ENCODE assay signal across 28 mouse cellular contexts in genomic region chr1:92613175-92613574, GRCm38 (mm10). TPM values are rescaled to one million over a fixed set of nuclear protein-coding genes. Genes with fewer than 3 reads are reported as not detected.
DNase-seq lines count a peak whose midpoint lies in the region; ATAC-seq lines count a peak whose summit lies in the region.
"Had no signal": no experiment of that assay in that cellular context is flagged by ENCODE, and none has a peak within 500 bp of the region (broad histone marks: within the 10 kb centered on the region; RNA-seq: fewer than 3 reads in every experiment).

No protein-coding gene starts in this region.

- WGBS in hindbrain, embryonic 11.5 days, result 40% methylated on average over 4 of the region's 4 CpGs
- WGBS in hindbrain, embryonic 16.5 days, result 24% methylated on average over 4 of the region's 4 CpGs
- 30% methylated on average over 4 of the region's 4 CpGs for WGBS in hindbrain, embryonic 14.5 days
- WGBS in hindbrain, embryonic 10.5 days, result 52% methylated on average over 4 of the region's 4 CpGs
- 39% methylated on average over 4 of the region's 4 CpGs for WGBS in midbrain, embryonic 12.5 days
- 20% methylated on average over 4 of the region's 4 CpGs for WGBS in midbrain, embryonic 16.5 days
- 29% methylated on average over 4 of the region's 4 CpGs for WGBS in midbrain, embryonic 14.5 days
- 56% methylated on average over 4 of the region's 4 CpGs for whole genome bisulfite sequencing in midbrain, embryonic 10.5 days

- H3K36me3 ChIP-seq in hindbrain, embryonic 11.5 days (ENCODE audit: control insufficient read depth, insufficient read depth, low read length), result no peaks in the 10 kb centered on the region
- H3K36me3 ChIP-seq in hindbrain, embryonic 16.5 days (ENCODE audit: control insufficient read depth, insufficient read depth, low read length), result no peaks in the 10 kb centered on the region
- H3K36me3 ChIP-seq in hindbrain, embryonic 14.5 days (replicated peaks; ENCODE audit: control insufficient read depth, insufficient read depth), result no peaks in the 10 kb centered on the region
- H3K36me3 ChIP-seq in hindbrain, embryonic 10.5 days, result no peaks in the 10 kb centered on the region
- no peaks in the 10 kb centered on the region for H3K36me3 ChIP-seq in midbrain, embryonic 12.5 days
- H3K36me3 ChIP-seq in midbrain, embryonic 16.5 days (ENCODE audit: control insufficient read depth, insufficient read depth, low read length), result no peaks in the 10 kb centered on the region
- no peaks in the 10 kb centered on the region for H3K36me3 ChIP-seq in midbrain, embryonic 14.5 days (ENCODE audit: control insufficient read depth, insufficient read depth, low read length)
- no peaks in the 10 kb centered on the region for H3K36me3 ChIP-seq in midbrain, embryonic 10.5 days
- H3K36me3 ChIP-seq: embryonic facial prominence, embryonic 13.5 days; embryonic facial prominence, embryonic 15.5 days; forebrain, embryonic 10.5 days; forebrain, embryonic 12.5 days had no signal

- H3K4me2 ChIP-seq in hindbrain, embryonic 11.5 days (replicated peaks; ENCODE audit: low read depth, low read length), result no peak overlapping the region
- H3K4me2 ChIP-seq in hindbrain, embryonic 16.5 days (ENCODE audit: low read length), result no peak overlapping the region
- H3K4me2 ChIP-seq in hindbrain, embryonic 14.5 days (replicated peaks), result no peak overlapping the region
- no peak overlapping the region for H3K4me2 ChIP-seq in midbrain, embryonic 12.5 days (replicated peaks)
- H3K4me2 ChIP-seq in midbrain, embryonic 16.5 days (ENCODE audit: low read length), result no peak overlapping the region
- no peak overlapping the region for H3K4me2 ChIP-seq in midbrain, embryonic 14.5 days (ENCODE audit: low read length)
- H3K4me2 ChIP-seq: embryonic facial prominence, embryonic 13.5 days; embryonic facial prominence, embryonic 15.5 days; forebrain, embryonic 12.5 days had no signal

- no peak overlapping the region for H3K4me3 ChIP-seq in hindbrain, embryonic 11.5 days (ENCODE audit: low read depth, low read length)
- no peak overlapping the region for H3K4me3 ChIP-seq in hindbrain, embryonic 16.5 days (ENCODE audit: low read length)
- H3K4me3 ChIP-seq in hindbrain, embryonic 14.5 days (replicated peaks; ENCODE audit: low read length), result no peak overlapping the region
- no peak overlapping the region for H3K4me3 ChIP-seq in hindbrain, embryonic 10.5 days
- no peak overlapping the region for H3K4me3 ChIP-seq in midbrain, embryonic 12.5 days
- no peak overlapping the region for H3K4me3 ChIP-seq in midbrain, embryonic 16.5 days (ENCODE audit: low read depth, low read length)
- H3K4me3 ChIP-seq in midbrain, embryonic 14.5 days (replicated peaks; ENCODE audit: low read depth, low read length), result no peak overlapping the region
- no peak overlapping the region for H3K4me3 ChIP-seq in midbrain, embryonic 10.5 days
- H3K4me3 ChIP-seq: embryonic facial prominence, embryonic 13.5 days; embryonic facial prominence, embryonic 15.5 days; erythroblast, embryonic 14.5 days; forebrain, embryonic 10.5 days; forebrain, embryonic 12.5 days had no signal

- ATAC-seq in hindbrain, embryonic 11.5 days (ENCODE audit: low FRiP score), result peak; percentile 40; the same call in 1 of the 2 replicates
- no peak for ATAC-seq in hindbrain, embryonic 16.5 days
- no peak; the same call in 1 of the 2 replicates for ATAC-seq in hindbrain, embryonic 14.5 days (ENCODE audit: low FRiP score)
- ATAC-seq in midbrain, embryonic 12.5 days (ENCODE audit: low FRiP score, low read depth), result peak; percentile 49; the same call in 1 of the 2 replicates
- no peak for ATAC-seq in midbrain, embryonic 16.5 days
- no peak for ATAC-seq in midbrain, embryonic 14.5 days (ENCODE audit: low FRiP score, low TSS enrichment)
- ATAC-seq: CD4-positive, CD25-positive, alpha-beta regulatory T cell, adult 4 months; forebrain, embryonic 14.5 days had no signal

- H3K27ac ChIP-seq in hindbrain, embryonic 11.5 days (ENCODE audit: low read depth, low read length), result no peak overlapping the region
- no peak overlapping the region for H3K27ac ChIP-seq in hindbrain, embryonic 16.5 days (ENCODE audit: low read depth, low read length)
- no peak overlapping the region for H3K27ac ChIP-seq in hindbrain, embryonic 14.5 days
- H3K27ac ChIP-seq in hindbrain, embryonic 10.5 days, result no peak overlapping the region
- no peak overlapping the region for H3K27ac ChIP-seq in midbrain, embryonic 12.5 days (replicated peaks)
- H3K27ac ChIP-seq in midbrain, embryonic 16.5 days (ENCODE audit: low read length), result no peak overlapping the region
- H3K27ac ChIP-seq in midbrain, embryonic 14.5 days (replicated peaks; ENCODE audit: low read depth, low read length), result no peak overlapping the region
- no peak overlapping the region for H3K27ac ChIP-seq in midbrain, embryonic 10.5 days (replicated peaks)
- H3K27ac ChIP-seq: embryonic facial prominence, embryonic 13.5 days; embryonic facial prominence, embryonic 15.5 days; forebrain, embryonic 10.5 days; forebrain, embryonic 12.5 days had no signal

- H3K27me3 ChIP-seq in hindbrain, embryonic 11.5 days (ENCODE audit: control insufficient read depth, insufficient read depth, low read length), result no peaks in the 10 kb centered on the region
- no peaks in the 10 kb centered on the region for H3K27me3 ChIP-seq in hindbrain, embryonic 16.5 days (replicated peaks; ENCODE audit: control insufficient read depth, insufficient read depth, low read length)
- 0 out of 2 replicates have a peak, but pooled peaks cover 4% of the 10 kb centered on the region for H3K27me3 ChIP-seq in hindbrain, embryonic 14.5 days (ENCODE audit: control insufficient read depth, insufficient read depth, low read length)
- H3K27me3 ChIP-seq in hindbrain, embryonic 10.5 days (ENCODE audit: insufficient read depth, poor library complexity, severe bottlenecking), result peaks cover 10% of the 10 kb centered on the region; the same call in 1 of the 2 replicates
- H3K27me3 ChIP-seq in midbrain, embryonic 12.5 days, result peaks cover 11% of the 10 kb centered on the region; the same call in 1 of the 2 replicates
- peaks cover 3% of the 10 kb centered on the region; the same call in 1 of the 2 replicates for H3K27me3 ChIP-seq in midbrain, embryonic 16.5 days (ENCODE audit: control insufficient read depth, insufficient read depth, low read depth, low read length)
- no peaks in the 10 kb centered on the region for H3K27me3 ChIP-seq in midbrain, embryonic 14.5 days (ENCODE audit: control insufficient read depth, insufficient read depth, low read length)
- H3K27me3 ChIP-seq in midbrain, embryonic 10.5 days (ENCODE audit: low read depth, poor library complexity, severe bottlenecking), result 0 out of 2 replicates have a peak, but pooled peaks cover 6% of the 10 kb centered on the region
- H3K27me3 ChIP-seq: embryonic facial prominence, embryonic 15.5 days had no signal

- 0 out of 2 replicates have a peak, but pooled peaks cover 2% of the 10 kb centered on the region for H3K4me1 ChIP-seq in hindbrain, embryonic 11.5 days (replicated peaks; ENCODE audit: control insufficient read depth, insufficient read depth, low read length)
- no peaks in the 10 kb centered on the region for H3K4me1 ChIP-seq in hindbrain, embryonic 16.5 days (ENCODE audit: control insufficient read depth, insufficient read depth, low read depth, low read length)
- H3K4me1 ChIP-seq in hindbrain, embryonic 14.5 days (replicated peaks; ENCODE audit: control insufficient read depth, insufficient read depth, low read length), result no peaks in the 10 kb centered on the region
- no peaks in the 10 kb centered on the region for H3K4me1 ChIP-seq in hindbrain, embryonic 10.5 days (replicated peaks)
- H3K4me1 ChIP-seq in midbrain, embryonic 12.5 days, result no peaks in the 10 kb centered on the region
- no peaks in the 10 kb centered on the region for H3K4me1 ChIP-seq in midbrain, embryonic 16.5 days (ENCODE audit: control insufficient read depth, insufficient read depth, low read length)
- 0 out of 2 replicates have a peak, but pooled peaks cover 8% of the 10 kb centered on the region for H3K4me1 ChIP-seq in midbrain, embryonic 14.5 days (ENCODE audit: control insufficient read depth, insufficient read depth, low read length)
- H3K4me1 ChIP-seq in midbrain, embryonic 10.5 days, result no peaks in the 10 kb centered on the region
- H3K4me1 ChIP-seq: embryonic facial prominence, embryonic 13.5 days; embryonic facial prominence, embryonic 15.5 days; forebrain, embryonic 10.5 days had no signal

- H3K9ac ChIP-seq in hindbrain, embryonic 11.5 days (ENCODE audit: low read depth, low read length), result no peak overlapping the region
- no peak overlapping the region for H3K9ac ChIP-seq in hindbrain, embryonic 16.5 days (ENCODE audit: low read depth, low read length)
- H3K9ac ChIP-seq in hindbrain, embryonic 14.5 days, result peak overlapping the region; percentile 14; the same call in 1 of the 2 replicates
- no peak overlapping the region for H3K9ac ChIP-seq in midbrain, embryonic 12.5 days (replicated peaks)
- no peak overlapping the region for H3K9ac ChIP-seq in midbrain, embryonic 16.5 days (ENCODE audit: low read depth, low read length)
- no peak overlapping the region for H3K9ac ChIP-seq in midbrain, embryonic 14.5 days (replicated peaks; ENCODE audit: low read length)
- H3K9ac ChIP-seq: embryonic facial prominence, embryonic 13.5 days; embryonic facial prominence, embryonic 15.5 days; forebrain, embryonic 12.5 days had no signal

- no peaks in the 10 kb centered on the region for H3K9me3 ChIP-seq in hindbrain, embryonic 11.5 days (ENCODE audit: control insufficient read depth, low read length)
- H3K9me3 ChIP-seq in hindbrain, embryonic 16.5 days (ENCODE audit: control insufficient read depth, low read length), result no peaks in the 10 kb centered on the region
- no peaks in the 10 kb centered on the region for H3K9me3 ChIP-seq in hindbrain, embryonic 14.5 days (ENCODE audit: control insufficient read depth, low read length)
- no peaks in the 10 kb centered on the region for H3K9me3 ChIP-seq in hindbrain, embryonic 10.5 days
- no peaks in the 10 kb centered on the region for H3K9me3 ChIP-seq in midbrain, embryonic 12.5 days
- H3K9me3 ChIP-seq in midbrain, embryonic 16.5 days (replicated peaks; ENCODE audit: control insufficient read depth, low read length, poor library complexity, severe bottlenecking), result no peaks in the 10 kb centered on the region
- no peaks in the 10 kb centered on the region for H3K9me3 ChIP-seq in midbrain, embryonic 14.5 days (ENCODE audit: control insufficient read depth, low read length)
- peaks cover 3% of the 10 kb centered on the region; the same call in 1 of the 2 replicates for H3K9me3 ChIP-seq in midbrain, embryonic 10.5 days (replicated peaks)
- H3K9me3 ChIP-seq: embryonic facial prominence, embryonic 13.5 days; embryonic facial prominence, embryonic 15.5 days; forebrain, embryonic 10.5 days; forebrain, embryonic 12.5 days had no signal

- peak; percentile 4 for DNase-seq in hindbrain, embryonic 11.5 days (ENCODE audit: low spot score)
- no peak for DNase-seq in hindbrain, embryonic 14.5 days (ENCODE audit: low spot score)
- no peak for DNase-seq in hindbrain, embryonic 10.5 days (ENCODE audit: low spot score)
- peak; percentile 15 for DNase-seq in midbrain, embryonic 14.5 days
- no peak for DNase-seq in midbrain, embryonic 10.5 days (ENCODE audit: low spot score)
- DNase-seq: adrenal gland, adult 2 months; adrenal gland, postnatal 10 days; adrenal gland, postnatal 25 days; B cell, adult 2 months; cerebellum, adult 11 months; cerebellum, adult 18-20 months; cerebellum, adult 8-10 months; cerebellum, adult 9-11 months; cerebellum, postnatal 14 days; cerebellum, postnatal 36 days; embryo, embryonic 11 days had no signal

RNA-seq across cellular contexts. Expression of gene Olfr12, which starts 4.4 kb away (rescaled TPM):
- polyA plus RNA-seq in hindbrain, embryonic 11.5 days (2014; fragmentation: Nextera tagmentation; extraction: Ambion mirVana), result 0.09 TPM in 1 of 2 replicates, not detected in the other
- polyA plus RNA-seq in hindbrain, embryonic 16.5 days (2015; fragmentation: Nextera tagmentation; extraction: Ambion mirVana), result 0.24 TPM in 1 of 2 replicates, not detected in the other
- polyA plus RNA-seq in hindbrain, embryonic 14.5 days (2014; fragmentation: Nextera tagmentation; extraction: Ambion mirVana), result not detected in 2 replicates
- 0.18 TPM in 1 of 2 replicates, not detected in the other for polyA plus RNA-seq in hindbrain, embryonic 10.5 days (2016; fragmentation: Nextera tagmentation; extraction: Ambion mirVana)
- polyA plus RNA-seq in midbrain, embryonic 12.5 days (2016; fragmentation: Nextera tagmentation; extraction: Ambion mirVana), result 0.10 TPM in 1 of 2 replicates, not detected in the other
- not detected in 2 replicates for polyA plus RNA-seq in midbrain, embryonic 16.5 days (2015; fragmentation: Nextera tagmentation; extraction: Ambion mirVana)
- not detected in 2 replicates for polyA plus RNA-seq in midbrain, embryonic 14.5 days (2014; fragmentation: Nextera tagmentation; extraction: Ambion mirVana)
- not detected in 2 replicates for polyA plus RNA-seq in midbrain, embryonic 10.5 days (2016; fragmentation: Nextera tagmentation; extraction: Ambion mirVana)
- polyA plus RNA-seq: adrenal gland, adult 2 months; brain, embryonic 14.5 days; CD4-positive, CD25-positive, alpha-beta regulatory T cell, adult 4 months; embryonic facial prominence, embryonic 11.5 days; embryonic facial prominence, embryonic 13.5 days; erythroblast, embryonic 14.5 days; forebrain, embryonic 10.5 days; forebrain, embryonic 12.5 days; forebrain, embryonic 14.5 days had no signal

RNA-seq across cellular contexts. Expression of gene Olfr1410, which starts 7.6 kb away (rescaled TPM):
- polyA plus RNA-seq in hindbrain, embryonic 11.5 days (2014; fragmentation: Nextera tagmentation; extraction: Ambion mirVana), result not detected in 2 replicates
- not detected in 2 replicates for polyA plus RNA-seq in hindbrain, embryonic 16.5 days (2015; fragmentation: Nextera tagmentation; extraction: Ambion mirVana)
- polyA plus RNA-seq in hindbrain, embryonic 14.5 days (2014; fragmentation: Nextera tagmentation; extraction: Ambion mirVana), result not detected in 2 replicates
- not detected in 2 replicates for polyA plus RNA-seq in hindbrain, embryonic 10.5 days (2016; fragmentation: Nextera tagmentation; extraction: Ambion mirVana)
- not detected in 2 replicates for polyA plus RNA-seq in midbrain, embryonic 12.5 days (2016; fragmentation: Nextera tagmentation; extraction: Ambion mirVana)
- not detected in 2 replicates for polyA plus RNA-seq in midbrain, embryonic 16.5 days (2015; fragmentation: Nextera tagmentation; extraction: Ambion mirVana)
- not detected in 2 replicates for polyA plus RNA-seq in midbrain, embryonic 14.5 days (2014; fragmentation: Nextera tagmentation; extraction: Ambion mirVana)
- not detected in 2 replicates for polyA plus RNA-seq in midbrain, embryonic 10.5 days (2016; fragmentation: Nextera tagmentation; extraction: Ambion mirVana)
- polyA plus RNA-seq: adrenal gland, adult 2 months; brain, embryonic 14.5 days; CD4-positive, CD25-positive, alpha-beta regulatory T cell, adult 4 months; embryonic facial prominence, embryonic 11.5 days; embryonic facial prominence, embryonic 13.5 days; embryonic facial prominence, embryonic 15.5 days; erythroblast, embryonic 14.5 days; forebrain, embryonic 10.5 days; forebrain, embryonic 12.5 days; forebrain, embryonic 14.5 days had no signal

RNA-seq across cellular contexts. Expression of gene Olfr1411, which starts 19.0 kb away (rescaled TPM):
- polyA plus RNA-seq in hindbrain, embryonic 11.5 days (2014; fragmentation: Nextera tagmentation; extraction: Ambion mirVana), result not detected in 2 replicates
- not detected in 2 replicates for polyA plus RNA-seq in hindbrain, embryonic 16.5 days (2015; fragmentation: Nextera tagmentation; extraction: Ambion mirVana)
- polyA plus RNA-seq in hindbrain, embryonic 14.5 days (2014; fragmentation: Nextera tagmentation; extraction: Ambion mirVana), result not detected in 2 replicates
- polyA plus RNA-seq in hindbrain, embryonic 10.5 days (2016; fragmentation: Nextera tagmentation; extraction: Ambion mirVana), result not detected in 2 replicates
- not detected in 2 replicates for polyA plus RNA-seq in midbrain, embryonic 12.5 days (2016; fragmentation: Nextera tagmentation; extraction: Ambion mirVana)
- not detected in 2 replicates for polyA plus RNA-seq in midbrain, embryonic 16.5 days (2015; fragmentation: Nextera tagmentation; extraction: Ambion mirVana)
- polyA plus RNA-seq in midbrain, embryonic 14.5 days (2014; fragmentation: Nextera tagmentation; extraction: Ambion mirVana), result not detected in 2 replicates
- not detected in 2 replicates for polyA plus RNA-seq in midbrain, embryonic 10.5 days (2016; fragmentation: Nextera tagmentation; extraction: Ambion mirVana)
- polyA plus RNA-seq: adrenal gland, adult 2 months; brain, embryonic 14.5 days; CD4-positive, CD25-positive, alpha-beta regulatory T cell, adult 4 months; embryonic facial prominence, embryonic 11.5 days; embryonic facial prominence, embryonic 13.5 days; embryonic facial prominence, embryonic 15.5 days; erythroblast, embryonic 14.5 days; forebrain, embryonic 10.5 days; forebrain, embryonic 12.5 days; forebrain, embryonic 14.5 days had no signal

RNA-seq across cellular contexts. Expression of gene Olfr1412, which starts 27.6 kb away (rescaled TPM):
- not detected in 2 replicates for polyA plus RNA-seq in hindbrain, embryonic 11.5 days (2014; fragmentation: Nextera tagmentation; extraction: Ambion mirVana)
- polyA plus RNA-seq in hindbrain, embryonic 16.5 days (2015; fragmentation: Nextera tagmentation; extraction: Ambion mirVana), result not detected in 2 replicates
- not detected in 2 replicates for polyA plus RNA-seq in hindbrain, embryonic 14.5 days (2014; fragmentation: Nextera tagmentation; extraction: Ambion mirVana)
- polyA plus RNA-seq in hindbrain, embryonic 10.5 days (2016; fragmentation: Nextera tagmentation; extraction: Ambion mirVana), result not detected in 2 replicates
- not detected in 2 replicates for polyA plus RNA-seq in midbrain, embryonic 12.5 days (2016; fragmentation: Nextera tagmentation; extraction: Ambion mirVana)
- polyA plus RNA-seq in midbrain, embryonic 16.5 days (2015; fragmentation: Nextera tagmentation; extraction: Ambion mirVana), result not detected in 2 replicates
- not detected in 2 replicates for polyA plus RNA-seq in midbrain, embryonic 14.5 days (2014; fragmentation: Nextera tagmentation; extraction: Ambion mirVana)
- polyA plus RNA-seq in midbrain, embryonic 10.5 days (2016; fragmentation: Nextera tagmentation; extraction: Ambion mirVana), result not detected in 2 replicates
- polyA plus RNA-seq: adrenal gland, adult 2 months; brain, embryonic 14.5 days; CD4-positive, CD25-positive, alpha-beta regulatory T cell, adult 4 months; embryonic facial prominence, embryonic 11.5 days; embryonic facial prominence, embryonic 15.5 days; erythroblast, embryonic 14.5 days; forebrain, embryonic 10.5 days; forebrain, embryonic 12.5 days; forebrain, embryonic 14.5 days had no signal

RNA-seq across cellular contexts. Expression of gene Cops9, which starts 28.6 kb away (rescaled TPM):
- polyA plus RNA-seq in hindbrain, embryonic 11.5 days (2014; fragmentation: Nextera tagmentation; extraction: Ambion mirVana), result 388 and 392 TPM in 2 replicates
- polyA plus RNA-seq in hindbrain, embryonic 16.5 days (2015; fragmentation: Nextera tagmentation; extraction: Ambion mirVana), result 496 and 558 TPM in 2 replicates
- 553 and 683 TPM in 2 replicates for polyA plus RNA-seq in hindbrain, embryonic 14.5 days (2014; fragmentation: Nextera tagmentation; extraction: Ambion mirVana)
- 391 and 433 TPM in 2 replicates for polyA plus RNA-seq in hindbrain, embryonic 10.5 days (2016; fragmentation: Nextera tagmentation; extraction: Ambion mirVana)
- 389 and 410 TPM in 2 replicates for polyA plus RNA-seq in midbrain, embryonic 12.5 days (2016; fragmentation: Nextera tagmentation; extraction: Ambion mirVana)
- 492 and 521 TPM in 2 replicates for polyA plus RNA-seq in midbrain, embryonic 16.5 days (2015; fragmentation: Nextera tagmentation; extraction: Ambion mirVana)
- 536 and 755 TPM in 2 replicates for polyA plus RNA-seq in midbrain, embryonic 14.5 days (2014; fragmentation: Nextera tagmentation; extraction: Ambion mirVana)
- 368 and 378 TPM in 2 replicates for polyA plus RNA-seq in midbrain, embryonic 10.5 days (2016; fragmentation: Nextera tagmentation; extraction: Ambion mirVana)

Comparison
In these comparisons a context has a peak if more than half of its experiments do, and no peak if none do; other contexts are left out.
1. ATAC-seq: peak in hindbrain, embryonic 11.5 days (single experiment) and midbrain, embryonic 12.5 days (single experiment); none in hindbrain, embryonic 16.5 days (single experiment), hindbrain, embryonic 14.5 days (single experiment), midbrain, embryonic 16.5 days (single experiment) and midbrain, embryonic 14.5 days (single experiment).
2. DNase-seq: peak in hindbrain, embryonic 11.5 days (single experiment) and midbrain, embryonic 14.5 days (single experiment); none in hindbrain, embryonic 14.5 days (single experiment), hindbrain, embryonic 10.5 days (single experiment) and midbrain, embryonic 10.5 days (single experiment).